Mouse (Mus musculus) embryonic stem cell, embryonic (primary cell): ENCODE data around the gene Gng11.

Experiments
- CTCF ChIA-PET, 4 experiments: fragments of 300-600 bp in 2 of 4; fragments of 350-600 bp in 2 of 4; sonication (Branson Sonifier 250); formaldehyde crosslinking; loops; one replicate each; lab custom pipeline; 2022; ENCODE audit warnings: inconsistent platforms in 2 of 4; lab: Charles Lee
- POLR2A ChIA-PET, 4 experiments: fragments of 300-600 bp in 2 of 4; fragments of 350-600 bp in 2 of 4; sonication (Branson Sonifier 250); formaldehyde crosslinking; loops; one replicate each; lab custom pipeline; 2022; ENCODE audit warnings: antibody characterized with exemption in 4 of 4, inconsistent platforms in 1 of 4; lab: Charles Lee

Gene Gng11

DNA sequence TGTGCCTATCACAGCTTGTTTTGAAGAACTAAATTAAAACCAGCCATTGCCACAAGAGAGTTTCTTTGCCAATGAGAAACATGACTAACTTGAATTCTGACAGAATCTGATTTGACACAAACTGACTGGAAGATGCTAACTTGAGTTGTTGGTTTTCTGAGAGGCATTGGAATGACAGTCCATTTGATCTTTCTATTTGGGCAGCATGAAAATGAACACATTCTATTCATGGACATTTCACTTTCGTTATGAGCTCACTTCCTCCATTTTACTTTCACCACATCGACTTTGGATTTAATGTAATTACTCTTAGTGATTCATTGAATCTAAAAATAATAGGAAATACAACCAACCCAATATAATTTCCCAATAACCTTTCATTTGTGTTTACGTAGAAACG, 50.7 kb downstream of the Gng11 start:
- ChIA-PET POLR2A (no interaction called here), CTCF (no interaction called here)
